Mouse (Mus musculus): ENCODE data around the gene Tmem246. TPM values are rescaled to one million over a fixed set of nuclear protein-coding genes. Genes with fewer than 3 reads are reported as not detected.
A peak's percentile ranks its signal among the peaks of the same experiment; 100 is the strongest.

The Tmem246 gene
- total RNA-seq, 2 experiments from 2014 or later, result 14.6 to 18.7 TPM

GRCm38 (mm10) chr4:49581256-49581655 is 16.4 kb downstream of the Tmem246 start:
- no peak for DNase-seq

- DNase-seq, result no peak
Measured at GRCm38 (mm10) chr4:49572194-49572593, 25.5 kb downstream of the Tmem246 start.

GRCm38 (mm10) chr4:49567613-49568012 is 30.1 kb downstream of the Tmem246 start:
- DNase-seq, result peak; percentile 66

GRCm38 (mm10) chr4:49559915-49560772 is 37.5 kb downstream of the Tmem246 start:
- DNase-seq, result peak; percentile 78

GRCm38 (mm10) chr4:49558181-49558580 is 39.5 kb downstream of the Tmem246 start:
- DNase-seq, result no peak

GRCm38 (mm10) chr4:49557375-49557774 is 40.3 kb downstream of the Tmem246 start:
- no peak for DNase-seq

- DNase-seq, result no peak
Measured at GRCm38 (mm10) chr4:49553380-49553779, 44.3 kb downstream of the Tmem246 start.

GRCm38 (mm10) chr4:49549383-49549782 is 48.3 kb downstream of the Tmem246 start, which contains the start of gene Aldob:
TSS of gene Aldob (minus strand) at chr4:49549546.
- no peak for DNase-seq

GRCm38 (mm10) chr4:49547544-49548219 is 50.0 kb downstream of the Tmem246 start:
- DNase-seq, result no peak

- no peak for DNase-seq
Measured at GRCm38 (mm10) chr4:49546873-49547543, 50.7 kb downstream of the Tmem246 start.

GRCm38 (mm10) chr4:49546026-49546425 is 51.6 kb downstream of the Tmem246 start:
- DNase-seq, result no peak

GRCm38 (mm10) chr4:49540966-49541365 is 56.7 kb downstream of the Tmem246 start:
- DNase-seq, result no peak

GRCm38 (mm10) chr4:49539665-49540064 is 58.0 kb downstream of the Tmem246 start:
- DNase-seq, result peak; percentile 46

GRCm38 (mm10) chr4:49536671-49537070 is 61.0 kb downstream of the Tmem246 start:
- no peak for DNase-seq

- no peak for DNase-seq
Measured at GRCm38 (mm10) chr4:49535675-49536294, 61.9 kb downstream of the Tmem246 start.

GRCm38 (mm10) chr4:49535036-49535435 is 62.6 kb downstream of the Tmem246 start:
- DNase-seq, result no peak

Other genes with a start within 250 kb of the Tmem246 start
- 10 to 100 TPM in 1 of 2 experiments, 1 to 10 TPM in 1; 7.0 to 12.0 TPM for gene Acnat2, start 189.7 kb downstream of the Tmem246 start, total RNA-seq (2021)
- 10 to 100 TPM in 1 of 2 experiments, 1 to 10 TPM in 1; 9.1 to 12.4 TPM for gene Acnat1, start 124.0 kb downstream of the Tmem246 start, total RNA-seq (2021)
- gene Baat, start 91.3 kb downstream of the Tmem246 start, total RNA-seq (2021), result 1 to 10 TPM; 1.8 to 1.9 TPM
- gene Mrpl50, start 76.8 kb downstream of the Tmem246 start, total RNA-seq (2021), result 10 to 100 TPM; 45.5 to 49.5 TPM
- gene Zfp189, start 76.7 kb downstream of the Tmem246 start, total RNA-seq (2021), result 1 to 10 TPM; 7.7 to 8.3 TPM
- 100 to 1,000 TPM; 171 to 692 TPM for gene Aldob, start 48.3 kb downstream of the Tmem246 start, total RNA-seq (2021)
- 10 to 100 TPM; 39.8 to 46.0 TPM for gene Rnf20, start 34.1 kb upstream of the Tmem246 start, total RNA-seq (2021)
- not detected for gene Ppp3r2, start 84.1 kb upstream of the Tmem246 start, total RNA-seq (2021)
- under 1 TPM; 0.36 to 0.48 TPM for gene Grin3a, start 247.9 kb upstream of the Tmem246 start, total RNA-seq (2021)

Measured in adrenal gland, postnatal 10 days (tissue).